Mouse (Mus musculus): ENCODE data around the gene Bhlha15. TPM values are rescaled to one million over a fixed set of nuclear protein-coding genes. Genes with fewer than 3 reads are reported as not detected.

The Bhlha15 gene
- total and polyA plus RNA-seq, 3 experiments: 4.1 to 4.3 TPM; not detected in 1

DNA sequence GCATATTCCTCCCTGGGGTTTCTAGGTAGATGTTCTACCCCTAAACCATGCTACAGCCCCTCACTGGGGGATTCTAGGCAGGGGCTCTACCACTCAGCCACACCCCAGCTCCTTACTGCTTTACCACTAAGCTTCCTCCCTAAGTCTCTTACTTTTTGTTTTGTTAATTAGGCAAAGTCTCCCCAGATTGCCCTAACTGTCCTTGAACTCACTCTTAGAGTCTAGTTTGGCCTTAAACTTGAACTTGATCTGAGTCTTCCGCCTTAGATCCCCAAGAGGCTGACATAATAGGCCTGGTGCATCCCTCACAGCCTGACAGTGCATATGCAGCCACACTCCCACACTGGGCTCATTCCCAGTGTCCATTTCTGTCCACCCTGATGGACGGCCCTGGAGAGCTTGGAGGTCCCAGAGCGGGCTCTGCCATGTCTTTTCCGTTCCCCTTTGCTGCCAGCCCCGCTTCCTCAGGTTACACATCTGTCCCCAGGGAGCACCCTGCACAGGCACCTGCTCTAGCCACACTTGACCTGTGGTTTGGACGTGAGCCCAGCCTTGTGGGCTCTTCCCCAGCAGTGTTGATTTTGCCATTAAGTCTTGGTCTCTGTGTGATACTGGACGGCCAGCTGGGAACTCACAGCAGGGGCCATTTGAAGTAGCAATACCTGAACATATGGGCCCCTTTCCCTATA lies 6.3 kb upstream of the Bhlha15 start:
- no peak overlapping the region for H3K9ac ChIP-seq (ENCODE audit: control insufficient read depth, low read depth, low read length, poor library complexity, severe bottlenecking)
- no peak overlapping the region for H3K27ac ChIP-seq (ENCODE audit: control insufficient read depth, low read depth, low read length)
- H3K36me3 ChIP-seq (ENCODE audit: control insufficient read depth in 1 of 2, insufficient read depth in 2 of 2, low read length in 2 of 2): peaks cover 0 to 4% of the 10 kb centered on the region in 2 experiments; a peak in 3 of 4 replicates
- no peak overlapping the region for H3K4me3 ChIP-seq (ENCODE audit: control insufficient read depth in 1 of 2, insufficient read depth in 1 of 2, low read depth in 2 of 2, low read length in 2 of 2)
- H3K27me3 ChIP-seq (ENCODE audit: control insufficient read depth in 1 of 2, insufficient read depth in 2 of 2, low read length in 2 of 2): no peaks in the 10 kb centered on the region
- H3K4me1 ChIP-seq (ENCODE audit: control insufficient read depth in 1 of 2, insufficient read depth in 2 of 2, low read length in 2 of 2): peaks cover 0 to 5% of the 10 kb centered on the region in 2 experiments; a peak in 1 of 4 replicates
- TF ChIP-seq UBTF (IDR thresholded peaks at IDR 0.05; ENCODE audit: borderline replicate concordance, insufficient read depth, low read depth, low read length): no peak
- 0 out of 2 replicates have a peak, but pooled peaks have one; percentile 25 for TF ChIP-seq TCF12 (IDR thresholded peaks at IDR 0.05; ENCODE audit: low read depth, low read length)
- TF ChIP-seq MYC (IDR thresholded peaks at IDR 0.05; ENCODE audit: low read depth, low read length): no peak
- TF ChIP-seq SMC3 (IDR thresholded peaks at IDR 0.05; ENCODE audit: low read depth, low read length): no peak
- H3K9me3 ChIP-seq (replicated peaks; ENCODE audit: insufficient read depth, low read length): no peaks in the 10 kb centered on the region
- H3K79me2 ChIP-seq (ENCODE audit: control insufficient read depth, insufficient read depth, low read length, poor library complexity): peaks cover 1% of the 10 kb centered on the region; the same call in 1 of the 2 replicates
- no peak for DNase-seq (ENCODE audit: low read depth, low spot score)

DNA sequence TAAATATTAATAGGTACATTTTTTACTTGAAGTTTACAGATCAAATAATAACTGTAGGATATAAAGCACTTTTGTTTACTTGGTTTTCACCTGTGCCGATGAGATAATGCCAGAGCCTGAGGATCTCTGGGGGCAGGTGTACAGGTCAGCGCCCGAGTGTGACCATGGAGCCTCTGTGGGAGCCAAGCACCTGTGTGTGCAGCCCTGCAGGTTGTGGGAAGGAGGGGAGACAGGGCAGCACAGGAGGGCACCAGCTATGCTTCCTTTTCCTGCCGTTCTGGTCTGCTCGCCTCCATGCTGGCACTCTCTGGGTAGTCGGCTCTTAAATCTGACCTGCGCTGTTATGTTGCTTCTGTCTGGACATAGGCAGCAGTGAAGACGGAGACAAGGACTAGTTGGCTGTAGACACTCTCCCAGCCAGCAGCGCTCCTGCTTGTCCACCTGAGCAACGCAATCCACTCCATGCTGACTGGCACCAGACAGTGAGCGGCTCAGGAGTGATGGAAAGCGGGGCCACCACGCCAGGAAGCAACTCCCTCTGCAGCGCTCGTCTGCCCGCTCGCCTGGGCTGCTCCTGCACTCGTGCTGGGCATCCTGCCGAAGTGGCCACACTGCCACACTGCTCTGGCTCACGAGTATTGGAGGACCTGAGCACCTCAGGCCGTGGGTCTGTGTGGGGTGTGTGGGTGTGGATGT lies 5.6 kb upstream of the Bhlha15 start:
- Histone ChIP-seq H3K79me2 (ENCODE audit: control insufficient read depth, insufficient read depth, low read length, poor library complexity) (no peaks in the 10 kb centered on the region; the same call in 1 of the 2 replicates), H3K4me3 (ENCODE audit: control insufficient read depth in 1 of 2, insufficient read depth in 1 of 2, low read depth in 2 of 2, low read length in 2 of 2) (no peak overlapping the region), H3K4me1 (ENCODE audit: control insufficient read depth in 1 of 2, insufficient read depth in 2 of 2, low read length in 2 of 2) (peaks cover 0 to 5% of the 10 kb centered on the region in 2 experiments; a peak in 1 of 4 replicates), H3K9ac (ENCODE audit: control insufficient read depth, low read depth, low read length, poor library complexity, severe bottlenecking) (no peak overlapping the region), H3K27ac (ENCODE audit: control insufficient read depth, low read depth, low read length) (no peak overlapping the region), H3K27me3 (ENCODE audit: control insufficient read depth in 1 of 2, insufficient read depth in 2 of 2, low read length in 2 of 2) (no peaks in the 10 kb centered on the region), H3K36me3 (ENCODE audit: control insufficient read depth in 1 of 2, insufficient read depth in 2 of 2, low read length in 2 of 2) (peaks cover 0 to 4% of the 10 kb centered on the region in 2 experiments; a peak in 3 of 4 replicates), H3K9me3 (replicated peaks; ENCODE audit: insufficient read depth, low read length) (no peaks in the 10 kb centered on the region)
- no peak for DNase-seq (ENCODE audit: low read depth, low spot score)
- no peak for TF ChIP-seq MAFK (IDR thresholded peaks at IDR 0.05; ENCODE audit: borderline replicate concordance, low read depth, low read length)
- TF ChIP-seq ZKSCAN1 (IDR thresholded peaks at IDR 0.05; ENCODE audit: low read depth, low read length): no peak
- TF ChIP-seq JUND (IDR thresholded peaks at IDR 0.05; ENCODE audit: low read depth, low read length): no peak
- no peak for TF ChIP-seq POLR2A (IDR thresholded peaks at IDR 0.05; ENCODE audit: control insufficient read depth in 1 of 2, insufficient read depth in 1 of 2, low read depth in 1 of 2, low read length in 2 of 2, poor library complexity in 1 of 2)
- TF ChIP-seq CHD1 (IDR thresholded peaks at IDR 0.05; ENCODE audit: low read depth, low read length): no peak
- TF ChIP-seq MYB (IDR thresholded peaks at IDR 0.05; ENCODE audit: low read depth, low read length): no peak
- no peak for TF ChIP-seq ZC3H11A (IDR thresholded peaks at IDR 0.05; ENCODE audit: low read depth, low read length)
- TF ChIP-seq TCF12 (IDR thresholded peaks at IDR 0.05; ENCODE audit: low read depth, low read length): no peak
- no peak for TF ChIP-seq SMC3 (IDR thresholded peaks at IDR 0.05; ENCODE audit: low read depth, low read length)

DNA sequence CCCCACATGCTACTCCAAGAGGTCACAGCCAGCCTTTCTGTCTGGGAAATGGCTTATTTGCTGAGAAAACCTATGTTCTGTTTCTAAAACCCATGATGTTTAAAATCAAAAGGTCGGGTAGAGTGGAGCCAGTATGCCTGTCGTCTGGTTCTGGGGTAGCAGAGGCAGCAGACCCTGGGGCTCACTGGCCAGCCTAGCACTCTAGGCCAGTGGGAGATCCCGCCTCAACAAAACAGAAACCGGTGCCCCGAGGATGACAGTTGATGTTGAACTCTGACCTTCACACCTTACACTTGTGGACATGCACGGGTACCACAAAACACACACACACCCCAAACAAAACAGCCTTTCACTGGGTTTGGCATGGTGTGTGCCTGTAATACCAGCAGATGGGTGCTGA lies 1.7 kb upstream of the Bhlha15 start:
- no peak for DNase-seq (ENCODE audit: low read depth, low spot score)
- Histone ChIP-seq H3K4me3 (ENCODE audit: control insufficient read depth in 1 of 2, insufficient read depth in 1 of 2, low read depth in 2 of 2, low read length in 2 of 2) (no peak overlapping the region), H3K27ac (ENCODE audit: control insufficient read depth, low read depth, low read length) (no peak overlapping the region), H3K9ac (ENCODE audit: control insufficient read depth, low read depth, low read length, poor library complexity, severe bottlenecking) (no peak overlapping the region), H3K36me3 (ENCODE audit: control insufficient read depth in 1 of 2, insufficient read depth in 2 of 2, low read length in 2 of 2) (no peaks in the 10 kb centered on the region; a peak in 2 of 4 replicates), H3K79me2 (ENCODE audit: control insufficient read depth, insufficient read depth, low read length, poor library complexity) (no peaks in the 10 kb centered on the region), H3K4me1 (ENCODE audit: control insufficient read depth in 1 of 2, insufficient read depth in 2 of 2, low read length in 2 of 2) (peaks cover 0 to 3% of the 10 kb centered on the region in 2 experiments; a peak in 2 of 4 replicates), H3K9me3 (replicated peaks; ENCODE audit: insufficient read depth, low read length) (no peaks in the 10 kb centered on the region), H3K27me3 (ENCODE audit: control insufficient read depth in 1 of 2, insufficient read depth in 2 of 2, low read length in 2 of 2) (no peaks in the 10 kb centered on the region)
- TF ChIP-seq GATA1 (IDR thresholded peaks at IDR 0.05; ENCODE audit: low read depth, low read length): no peak
- no peak for TF ChIP-seq RAD21 (IDR thresholded peaks at IDR 0.05; ENCODE audit: low read depth, low read length)
- no peak for TF ChIP-seq ZMIZ1 (IDR thresholded peaks at IDR 0.05; ENCODE audit: low read depth, low read length)
- no peak for TF ChIP-seq CHD1 (IDR thresholded peaks at IDR 0.05; ENCODE audit: low read depth, low read length)
- TF ChIP-seq POLR2A (IDR thresholded peaks at IDR 0.05; ENCODE audit: control insufficient read depth in 1 of 2, insufficient read depth in 1 of 2, low read depth in 1 of 2, low read length in 2 of 2, poor library complexity in 1 of 2): no peak
- TF ChIP-seq SIN3A (IDR thresholded peaks at IDR 0.05; ENCODE audit: low read length): no peak
- no peak for TF ChIP-seq POLR2AphosphoS5 (IDR thresholded peaks at IDR 0.05; ENCODE audit: borderline replicate concordance, low read depth, low read length)
- no peak for TF ChIP-seq CTCF (IDR thresholded peaks at IDR 0.05 in 2 of 3, conservative IDR thresholded peaks at IDR 0.05 in 1 of 3; ENCODE audit: control insufficient read depth in 1 of 3, insufficient read depth in 1 of 3, low read depth in 2 of 3, low read length in 3 of 3, poor library complexity in 1 of 3, severe bottlenecking in 1 of 3)
- TF ChIP-seq CHD2 (IDR thresholded peaks at IDR 0.05; ENCODE audit: low read length): no peak
- no peak for TF ChIP-seq KAT2A (conservative IDR thresholded peaks at IDR 0.05; ENCODE audit: low read depth, low read length)
- TF ChIP-seq MEF2A (IDR thresholded peaks at IDR 0.05; ENCODE audit: extremely low read depth, insufficient replicate concordance, low read depth, low read length, poor library complexity, severe bottlenecking): no peak
- no peak for TF ChIP-seq SMC3 (IDR thresholded peaks at IDR 0.05; ENCODE audit: low read depth, low read length)
- TF ChIP-seq POLR2AphosphoS2 (IDR thresholded peaks at IDR 0.05; ENCODE audit: low read length): no peak
- no peak for TF ChIP-seq ZKSCAN1 (IDR thresholded peaks at IDR 0.05; ENCODE audit: low read depth, low read length)
- no peak for TF ChIP-seq TBP (IDR thresholded peaks at IDR 0.05; ENCODE audit: low read depth, low read length)
- TF ChIP-seq MYB (IDR thresholded peaks at IDR 0.05; ENCODE audit: low read depth, low read length): no peak

All from MEL (cell line).